Mouse (Mus musculus): ENCODE measurements around the gene Plcd3. TPM values are rescaled to one million over a fixed set of nuclear protein-coding genes. Genes with fewer than 3 reads are reported as not detected.

The Plcd3 gene
- polyA plus RNA-seq, 1 experiment from 2014 or later: 1.0 TPM

DNA sequence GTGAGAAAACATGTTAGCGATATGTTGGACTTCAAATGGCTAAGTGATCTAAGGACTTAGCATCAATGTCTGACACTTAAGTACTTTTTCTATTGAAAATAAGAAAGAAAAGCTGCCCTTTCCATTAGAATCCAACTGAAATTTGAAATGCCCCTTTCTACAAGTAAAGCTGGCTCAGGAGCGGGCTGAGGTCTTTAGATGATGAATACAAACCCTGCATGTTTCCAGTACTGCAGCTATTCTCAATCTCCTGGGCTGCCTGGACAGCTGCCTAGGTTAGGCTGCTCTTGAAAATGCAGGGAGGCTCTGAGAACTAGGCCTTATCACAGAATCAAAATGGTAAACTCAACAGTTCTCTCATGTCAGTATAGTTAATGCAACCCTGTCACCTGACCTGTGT lies 17.4 kb upstream of the Plcd3 start:
- no peak for TF ChIP-seq CTCF (IDR thresholded peaks at IDR 0.05; ENCODE audit: low read depth)
- Histone ChIP-seq H3K9me3 (ENCODE audit: control insufficient read depth) (no peaks in the 10 kb centered on the region), H3K27me3 (replicated peaks; ENCODE audit: control insufficient read depth, insufficient read depth, low read length) (no peaks in the 10 kb centered on the region), H3K4me2 (replicated peaks; ENCODE audit: low read depth) (peak overlapping the region; percentile 93), H3K27ac (ENCODE audit: low read depth, low read length) (no peak overlapping the region), H3K4me3 (ENCODE audit: low read depth, low read length) (peak overlapping the region; percentile 10; the same call in 1 of the 2 replicates), H3K9ac (ENCODE audit: low read depth, low read length) (no peak overlapping the region), H3K36me3 (ENCODE audit: control insufficient read depth, insufficient read depth) (no peaks in the 10 kb centered on the region; the same call in 1 of the 2 replicates), H3K4me1 (replicated peaks; ENCODE audit: control insufficient read depth, insufficient read depth, low read length) (peaks cover 5% of the 10 kb centered on the region; the same call in 1 of the 2 replicates)
- ATAC-seq: no peak
- 83% methylated on average over 2 of the region's 2 CpGs for WGBS

DNA sequence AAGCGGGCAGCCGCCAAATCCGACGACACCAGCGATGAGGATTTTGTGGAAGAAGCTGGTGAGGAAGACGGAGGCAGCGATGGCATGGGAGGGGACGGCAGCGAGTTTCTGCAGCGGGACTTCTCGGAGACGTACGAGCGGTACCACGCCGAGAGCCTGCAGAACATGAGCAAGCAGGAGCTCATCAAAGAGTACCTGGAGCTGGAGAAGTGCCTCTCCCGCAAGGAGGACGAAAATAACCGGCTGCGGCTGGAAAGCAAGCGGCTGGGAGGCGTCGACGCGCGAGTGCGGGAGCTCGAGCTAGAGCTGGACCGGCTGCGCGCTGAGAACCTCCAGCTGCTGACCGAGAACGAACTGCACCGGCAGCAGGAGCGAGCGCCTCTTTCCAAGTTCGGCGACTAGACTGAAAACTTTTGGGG lies 16.1 kb upstream of the Plcd3 start:
- Histone ChIP-seq H3K4me1 (replicated peaks; ENCODE audit: control insufficient read depth, insufficient read depth, low read length) (peaks cover 5% of the 10 kb centered on the region; the same call in 1 of the 2 replicates), H3K4me2 (replicated peaks; ENCODE audit: low read depth) (peak overlapping the region; percentile 93), H3K9me3 (ENCODE audit: control insufficient read depth) (no peaks in the 10 kb centered on the region), H3K27ac (ENCODE audit: low read depth, low read length) (peak overlapping the region; percentile 83), H3K36me3 (ENCODE audit: control insufficient read depth, insufficient read depth) (no peaks in the 10 kb centered on the region; the same call in 1 of the 2 replicates), H3K27me3 (replicated peaks; ENCODE audit: control insufficient read depth, insufficient read depth, low read length) (no peaks in the 10 kb centered on the region), H3K9ac (ENCODE audit: low read depth, low read length) (peak overlapping the region; percentile 61), H3K4me3 (ENCODE audit: low read depth, low read length) (peak overlapping the region; percentile 53)
- ATAC-seq: no peak
- under 1% methylated on average over 38 of the region's 38 CpGs for WGBS
- no peak for TF ChIP-seq CTCF (IDR thresholded peaks at IDR 0.05; ENCODE audit: low read depth)

- peak; percentile 89 for TF ChIP-seq CTCF (IDR thresholded peaks at IDR 0.05; ENCODE audit: low read depth)
- H3K4me1 ChIP-seq (replicated peaks; ENCODE audit: control insufficient read depth, insufficient read depth, low read length): peaks cover 5% of the 10 kb centered on the region; the same call in 1 of the 2 replicates
- no peak for ATAC-seq
- H3K27ac ChIP-seq (ENCODE audit: low read depth, low read length): peak overlapping the region; percentile 83
- under 1% methylated on average over 35 of the region's 35 CpGs for WGBS
- H3K4me3 ChIP-seq (ENCODE audit: low read depth, low read length): peak overlapping the region; percentile 53
- H3K9me3 ChIP-seq (ENCODE audit: control insufficient read depth): no peaks in the 10 kb centered on the region
- no peaks in the 10 kb centered on the region; the same call in 1 of the 2 replicates for H3K36me3 ChIP-seq (ENCODE audit: control insufficient read depth, insufficient read depth)
- H3K9ac ChIP-seq (ENCODE audit: low read depth, low read length): peak overlapping the region; percentile 61
- no peaks in the 10 kb centered on the region for H3K27me3 ChIP-seq (replicated peaks; ENCODE audit: control insufficient read depth, insufficient read depth, low read length)
- H3K4me2 ChIP-seq (replicated peaks; ENCODE audit: low read depth): peak overlapping the region; percentile 93
These were observed 15.6 kb upstream of the Plcd3 start for GRCm38 (mm10) chr11:103116959-103117590.

DNA sequence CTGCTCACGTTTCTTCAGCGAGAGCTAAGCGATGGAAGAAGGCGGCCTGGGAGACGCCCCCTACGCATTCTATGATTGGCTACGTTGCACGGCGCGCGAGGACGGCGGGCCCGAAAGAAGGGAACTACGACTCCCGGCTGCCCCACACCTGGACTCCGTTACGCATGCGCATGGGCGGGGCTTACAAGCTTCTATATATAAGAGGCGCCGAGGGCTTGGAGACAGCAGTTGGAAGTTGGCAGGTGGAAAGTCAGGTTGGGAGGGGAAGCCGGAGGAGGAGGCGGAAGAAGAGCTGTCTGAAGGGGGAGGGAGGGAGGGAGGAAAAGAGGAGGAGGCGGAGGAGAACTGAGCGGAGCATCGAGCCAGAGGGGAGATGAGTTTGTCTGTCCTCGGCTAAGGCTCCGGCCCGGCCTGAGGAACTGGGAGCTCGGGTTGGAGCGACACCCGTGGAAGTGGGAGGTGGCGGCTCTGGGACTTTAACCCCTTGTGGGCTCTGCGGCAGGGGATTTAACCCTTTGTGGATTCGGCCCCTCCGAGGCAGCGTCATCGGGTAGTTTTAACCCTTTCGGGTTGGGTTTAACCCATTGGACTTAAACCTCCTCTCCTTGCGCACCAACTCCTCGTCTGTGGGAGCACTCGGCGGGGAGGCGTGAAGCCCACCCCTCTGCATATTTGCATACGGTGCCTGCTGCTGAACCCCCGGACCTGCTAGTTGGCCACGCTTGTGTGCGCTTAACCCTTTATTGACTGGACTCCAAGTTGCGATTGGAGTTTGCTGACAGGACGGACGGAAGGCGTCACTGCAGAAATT lies 14.8 kb upstream of the Plcd3 start, which contains the start of gene Hexim1:
Hexim1 (plus strand) TSS at position 224 of the 811 bp plus-strand sequence.
- no peaks in the 10 kb centered on the region for H3K9me3 ChIP-seq (ENCODE audit: control insufficient read depth)
- peak within 1 kb of the TSS; percentile 83 for H3K27ac ChIP-seq (ENCODE audit: low read depth, low read length)
- no peaks in the 10 kb centered on the region; the same call in 1 of the 2 replicates for H3K36me3 ChIP-seq (ENCODE audit: control insufficient read depth, insufficient read depth)
- peaks cover 7% of the 10 kb centered on the region; the same call in 1 of the 2 replicates for H3K4me1 ChIP-seq (replicated peaks; ENCODE audit: control insufficient read depth, insufficient read depth, low read length)
- H3K4me3 ChIP-seq (ENCODE audit: low read depth, low read length): peak within 1 kb of the TSS; percentile 53
- under 1% methylated on average over 53 of the region's 53 CpGs for WGBS
- peak within 1 kb of the TSS; percentile 61 for H3K9ac ChIP-seq (ENCODE audit: low read depth, low read length)
- H3K27me3 ChIP-seq (replicated peaks; ENCODE audit: control insufficient read depth, insufficient read depth, low read length): no peaks in the 10 kb centered on the region
- no peak for TF ChIP-seq CTCF (IDR thresholded peaks at IDR 0.05; ENCODE audit: low read depth)
- peak within 1 kb of the TSS; percentile 93 for H3K4me2 ChIP-seq (replicated peaks; ENCODE audit: low read depth)
- peak; percentile 95 for ATAC-seq

- Histone ChIP-seq H3K4me3 (ENCODE audit: low read depth, low read length) (peak overlapping the region; percentile 46), H3K4me2 (replicated peaks; ENCODE audit: low read depth) (peak overlapping the region; percentile 62), H3K9me3 (ENCODE audit: control insufficient read depth) (no peaks in the 10 kb centered on the region), H3K27me3 (replicated peaks; ENCODE audit: control insufficient read depth, insufficient read depth, low read length) (no peaks in the 10 kb centered on the region), H3K27ac (ENCODE audit: low read depth, low read length) (peak overlapping the region; percentile 83), H3K36me3 (ENCODE audit: control insufficient read depth, insufficient read depth) (no peaks in the 10 kb centered on the region; the same call in 1 of the 2 replicates), H3K9ac (ENCODE audit: low read depth, low read length) (peak overlapping the region; percentile 56), H3K4me1 (replicated peaks; ENCODE audit: control insufficient read depth, insufficient read depth, low read length) (peaks cover 7% of the 10 kb centered on the region; the same call in 1 of the 2 replicates)
- peak; percentile 58 for ATAC-seq
- TF ChIP-seq CTCF (IDR thresholded peaks at IDR 0.05; ENCODE audit: low read depth): no peak
- under 1% methylated on average over 34 of the region's 34 CpGs for WGBS
These were observed 13.9 kb upstream of the Plcd3 start for GRCm38 (mm10) chr11:103115163-103116007.
